Mouse (Mus musculus): ENCODE measurements around the gene Lin7a. TPM values are rescaled to one million over a fixed set of nuclear protein-coding genes. Genes with fewer than 3 reads are reported as not detected.

Lin7a gene
- polyA plus RNA-seq, 1 experiment from 2014 or later = 3.9 TPM

DNA sequence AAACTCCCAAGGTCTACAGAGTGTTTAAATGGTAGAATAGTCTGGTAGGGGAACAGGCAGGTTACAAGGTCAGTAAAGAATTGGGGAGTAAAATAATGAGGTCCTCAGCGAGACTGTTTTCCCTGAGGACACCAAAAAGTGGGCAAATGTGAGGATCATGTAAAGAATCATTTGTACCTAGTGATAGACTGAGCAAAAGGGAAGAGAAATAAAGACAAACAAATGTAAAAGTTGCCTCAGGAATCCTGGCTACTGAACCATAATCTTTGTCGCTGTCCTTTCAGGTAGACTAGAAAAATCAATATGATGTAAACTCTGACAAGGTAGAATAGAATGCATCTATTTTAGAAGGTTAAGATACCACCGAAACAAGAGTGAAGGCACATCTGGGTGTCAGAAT is 36.0 kb upstream of the Lin7a start:
- H3K27me3 ChIP-seq (replicated peaks; ENCODE audit: control insufficient read depth, insufficient read depth, low read length) = no peaks in the 10 kb centered on the region
- H3K27ac ChIP-seq (ENCODE audit: low read length) = no peak overlapping the region
- H3K4me2 ChIP-seq (ENCODE audit: low read depth, low read length) = no peak overlapping the region
- H3K4me3 ChIP-seq (ENCODE audit: low read length) = no peak overlapping the region
- no peak overlapping the region for H3K9ac ChIP-seq (ENCODE audit: low read depth, low read length)
- H3K4me1 ChIP-seq (ENCODE audit: control insufficient read depth, insufficient read depth, low read length) = no peaks in the 10 kb centered on the region
- ATAC-seq = no peak
- no peaks in the 10 kb centered on the region for H3K36me3 ChIP-seq (ENCODE audit: control insufficient read depth, insufficient read depth, low read length)
- WGBS = 73% methylated on average over 3 of the region's 3 CpGs
- no peaks in the 10 kb centered on the region for H3K9me3 ChIP-seq (ENCODE audit: control insufficient read depth, low read length)

DNA sequence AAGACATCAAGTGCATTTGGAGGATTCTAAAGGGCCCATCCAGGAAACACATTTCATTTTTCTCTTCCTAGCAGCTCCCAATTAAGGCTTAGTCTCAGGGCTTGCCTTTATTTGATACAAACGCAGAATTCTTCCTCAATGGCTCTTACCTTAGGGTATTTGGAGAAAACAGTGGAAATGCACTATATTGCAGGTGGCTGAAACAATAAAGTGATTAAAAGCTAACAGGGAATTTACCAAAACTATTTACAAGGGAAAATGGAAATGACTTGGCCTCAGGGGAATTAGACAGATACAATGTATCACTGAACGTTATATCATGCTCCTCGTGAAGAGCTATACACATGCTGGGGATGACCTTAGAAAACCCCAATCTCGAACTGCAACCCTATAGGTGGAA is 35.3 kb upstream of the Lin7a start:
- 80% methylated on average over 4 of the region's 4 CpGs for WGBS

DNA sequence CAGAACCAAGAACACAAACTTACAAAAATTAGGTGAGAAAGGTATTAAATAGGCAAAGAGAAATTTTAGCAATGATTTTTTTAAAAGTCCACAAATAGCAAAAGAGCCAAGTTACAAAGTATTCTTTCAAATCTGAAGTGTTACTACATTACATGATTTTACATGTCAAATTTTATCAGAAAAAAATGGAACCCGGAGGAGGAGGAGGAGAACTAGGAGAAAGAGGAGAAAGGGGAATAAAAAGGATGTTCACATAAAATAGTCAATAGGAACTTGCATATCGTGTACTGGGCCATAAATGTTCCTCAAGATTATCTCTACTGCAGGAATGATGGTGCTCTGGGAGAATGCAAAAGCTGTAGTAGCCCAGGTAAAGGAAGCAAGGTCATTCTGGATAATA is 34.4 kb upstream of the Lin7a start:
- 76% methylated on average over 2 of the region's 2 CpGs for WGBS
- Histone ChIP-seq H3K4me2 (ENCODE audit: low read depth, low read length) (no peak overlapping the region), H3K9me3 (ENCODE audit: control insufficient read depth, low read length) (no peaks in the 10 kb centered on the region), H3K27me3 (replicated peaks; ENCODE audit: control insufficient read depth, insufficient read depth, low read length) (no peaks in the 10 kb centered on the region), H3K4me3 (ENCODE audit: low read length) (no peak overlapping the region), H3K36me3 (ENCODE audit: control insufficient read depth, insufficient read depth, low read length) (no peaks in the 10 kb centered on the region), H3K9ac (ENCODE audit: low read depth, low read length) (no peak overlapping the region), H3K27ac (ENCODE audit: low read length) (no peak overlapping the region), H3K4me1 (ENCODE audit: control insufficient read depth, insufficient read depth, low read length) (no peaks in the 10 kb centered on the region)
- no peak for ATAC-seq

More for the DNA sequence above, 35.3 kb upstream of the Lin7a start:
- Histone ChIP-seq H3K36me3 (ENCODE audit: control insufficient read depth, insufficient read depth, low read length) (no peaks in the 10 kb centered on the region), H3K27ac (ENCODE audit: low read length) (no peak overlapping the region), H3K4me2 (ENCODE audit: low read depth, low read length) (no peak overlapping the region), H3K27me3 (replicated peaks; ENCODE audit: control insufficient read depth, insufficient read depth, low read length) (no peaks in the 10 kb centered on the region), H3K9me3 (ENCODE audit: control insufficient read depth, low read length) (no peaks in the 10 kb centered on the region), H3K4me3 (ENCODE audit: low read length) (no peak overlapping the region), H3K4me1 (ENCODE audit: control insufficient read depth, insufficient read depth, low read length) (no peaks in the 10 kb centered on the region), H3K9ac (ENCODE audit: low read depth, low read length) (no peak overlapping the region)
- no peak for ATAC-seq

DNA sequence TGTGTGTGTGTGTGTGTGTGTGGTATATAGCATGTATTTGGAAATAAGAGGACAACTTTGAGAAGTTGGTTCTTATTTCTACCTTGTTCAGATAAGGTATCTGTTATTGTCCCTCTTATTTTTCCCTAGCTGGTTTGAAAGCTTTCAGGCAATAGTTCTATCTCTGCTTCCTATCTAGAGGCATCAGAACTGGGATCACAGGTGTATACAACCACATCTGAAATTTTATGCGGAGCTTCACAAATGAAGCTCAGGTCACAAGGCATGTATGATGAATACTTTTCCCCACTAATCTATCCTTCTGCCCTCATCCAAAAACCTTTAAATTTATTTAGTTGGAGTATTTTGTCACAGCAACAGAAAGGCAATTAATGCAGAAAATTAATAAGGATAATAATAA is 33.8 kb upstream of the Lin7a start:
- Histone ChIP-seq H3K9me3 (ENCODE audit: control insufficient read depth, low read length) (no peaks in the 10 kb centered on the region), H3K27me3 (replicated peaks; ENCODE audit: control insufficient read depth, insufficient read depth, low read length) (no peaks in the 10 kb centered on the region), H3K4me2 (ENCODE audit: low read depth, low read length) (no peak overlapping the region), H3K27ac (ENCODE audit: low read length) (no peak overlapping the region), H3K36me3 (ENCODE audit: control insufficient read depth, insufficient read depth, low read length) (no peaks in the 10 kb centered on the region), H3K4me3 (ENCODE audit: low read length) (no peak overlapping the region), H3K4me1 (ENCODE audit: control insufficient read depth, insufficient read depth, low read length) (no peaks in the 10 kb centered on the region), H3K9ac (ENCODE audit: low read depth, low read length) (no peak overlapping the region)
- no peak for ATAC-seq
- 97% methylated on average over 1 of the region's 1 CpGs for WGBS

DNA sequence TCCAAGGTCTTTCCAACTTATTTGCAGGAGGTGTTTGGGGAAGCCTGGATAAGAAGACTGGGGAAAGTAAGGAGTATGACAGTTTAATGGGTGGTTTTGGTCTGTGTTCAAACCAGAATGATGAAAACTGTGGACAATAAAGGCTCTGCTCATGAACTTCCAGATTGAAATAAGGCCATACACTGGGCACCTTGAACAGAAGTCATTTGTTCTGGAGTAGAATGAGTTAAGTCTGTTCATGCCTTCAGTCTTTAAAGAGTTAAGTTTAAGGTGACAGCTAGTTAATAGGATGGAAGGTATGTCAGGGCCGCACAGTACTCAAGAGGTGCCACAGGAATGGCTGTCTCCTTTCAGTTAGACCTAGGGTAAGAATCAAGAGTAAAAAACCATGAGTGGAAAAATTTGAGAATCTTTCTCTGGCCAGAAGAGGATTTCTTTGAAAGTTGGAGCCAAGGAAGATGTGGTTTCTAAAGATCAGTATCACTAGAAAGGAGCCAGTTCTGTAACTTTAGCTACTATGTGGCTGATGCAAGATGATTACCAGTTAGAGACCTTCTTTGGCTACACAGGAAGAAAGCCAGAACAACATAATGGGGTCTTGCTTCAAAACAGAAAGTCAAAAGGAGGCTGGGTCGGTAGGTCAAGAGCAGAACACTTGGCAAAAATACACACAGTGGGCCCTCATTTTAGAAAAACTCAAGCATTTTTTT is 33.2 kb upstream of the Lin7a start:
- ATAC-seq = no peak
- WGBS = 73% methylated on average over 2 of the region's 2 CpGs

DNA sequence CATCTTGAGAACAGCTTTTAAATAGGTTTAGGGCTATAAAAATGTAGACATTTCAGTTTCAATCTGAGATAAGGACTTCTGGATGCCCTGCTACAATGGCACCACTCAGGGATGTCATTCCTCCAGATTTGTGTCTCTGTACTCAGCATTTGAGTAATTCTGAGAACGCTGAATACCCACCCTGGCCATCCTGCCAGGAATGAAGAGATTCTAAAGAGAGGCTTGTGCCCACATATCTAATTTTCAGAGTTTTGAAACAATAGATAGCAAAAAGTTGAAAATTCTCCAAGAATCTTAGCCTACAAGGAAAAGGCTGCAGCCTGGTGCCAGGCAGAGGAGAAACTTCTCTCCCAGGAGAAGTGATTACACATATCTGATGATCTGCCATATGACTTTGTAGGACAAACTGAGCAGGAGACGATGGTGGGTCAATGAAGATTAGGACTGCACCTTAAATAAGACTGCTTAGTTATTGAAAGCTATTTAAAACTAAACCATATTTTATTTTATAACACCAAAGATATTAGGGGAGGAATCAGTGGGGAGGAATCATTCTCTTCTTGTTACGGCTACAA is 32.5 kb upstream of the Lin7a start:
- no peaks in the 10 kb centered on the region for H3K27me3 ChIP-seq (replicated peaks; ENCODE audit: control insufficient read depth, insufficient read depth, low read length)
- no peak overlapping the region for H3K9ac ChIP-seq (ENCODE audit: low read depth, low read length)
- 72% methylated on average over 3 of the region's 3 CpGs for WGBS
- no peak overlapping the region for H3K27ac ChIP-seq (ENCODE audit: low read length)
- H3K4me1 ChIP-seq (ENCODE audit: control insufficient read depth, insufficient read depth, low read length) = no peaks in the 10 kb centered on the region
- ATAC-seq = no peak
- H3K4me2 ChIP-seq (ENCODE audit: low read depth, low read length) = no peak overlapping the region
- H3K36me3 ChIP-seq (ENCODE audit: control insufficient read depth, insufficient read depth, low read length) = no peaks in the 10 kb centered on the region
- no peaks in the 10 kb centered on the region for H3K9me3 ChIP-seq (ENCODE audit: control insufficient read depth, low read length)
- H3K4me3 ChIP-seq (ENCODE audit: low read length) = no peak overlapping the region

More for the DNA sequence above, 33.2 kb upstream of the Lin7a start:
- Histone ChIP-seq H3K4me3 (ENCODE audit: low read length) (no peak overlapping the region), H3K4me2 (ENCODE audit: low read depth, low read length) (no peak overlapping the region), H3K36me3 (ENCODE audit: control insufficient read depth, insufficient read depth, low read length) (no peaks in the 10 kb centered on the region), H3K9ac (ENCODE audit: low read depth, low read length) (no peak overlapping the region), H3K9me3 (ENCODE audit: control insufficient read depth, low read length) (no peaks in the 10 kb centered on the region), H3K4me1 (ENCODE audit: control insufficient read depth, insufficient read depth, low read length) (no peaks in the 10 kb centered on the region), H3K27me3 (replicated peaks; ENCODE audit: control insufficient read depth, insufficient read depth, low read length) (no peaks in the 10 kb centered on the region), H3K27ac (ENCODE audit: low read length) (no peak overlapping the region)

DNA sequence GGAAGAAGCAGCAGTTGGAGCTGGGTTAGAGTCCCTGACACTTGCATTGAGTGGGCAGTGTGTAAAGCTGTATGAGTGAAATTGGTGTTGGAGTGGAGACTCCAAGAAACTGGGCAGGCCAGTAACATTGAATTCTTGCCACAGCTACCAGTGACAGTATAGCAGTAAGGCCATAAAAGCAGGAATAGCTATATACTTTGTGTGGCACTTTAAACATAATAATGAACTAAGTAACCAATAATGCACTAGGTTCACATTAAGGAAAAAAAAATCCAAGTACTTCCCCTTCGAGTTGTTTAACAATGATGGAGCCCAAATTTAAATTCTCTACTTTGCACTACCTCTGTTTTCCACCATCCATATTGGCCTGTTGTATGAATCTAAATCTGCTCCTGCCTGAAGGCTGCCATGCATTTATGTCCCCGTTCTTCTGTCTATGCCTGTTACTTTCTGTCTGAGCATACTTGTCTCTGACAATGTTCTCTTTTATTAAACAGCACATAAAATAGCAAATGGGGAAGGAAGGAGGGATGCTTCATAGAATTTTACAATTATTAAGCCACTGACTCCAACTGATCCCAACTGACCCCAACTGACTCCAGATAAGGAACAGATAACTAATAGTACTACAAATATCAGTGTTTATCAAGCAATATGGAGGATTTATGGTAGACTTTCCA is 31.7 kb upstream of the Lin7a start:
- Histone ChIP-seq H3K27ac (ENCODE audit: low read length) (no peak overlapping the region), H3K27me3 (replicated peaks; ENCODE audit: control insufficient read depth, insufficient read depth, low read length) (no peaks in the 10 kb centered on the region), H3K9ac (ENCODE audit: low read depth, low read length) (no peak overlapping the region), H3K4me1 (ENCODE audit: control insufficient read depth, insufficient read depth, low read length) (no peaks in the 10 kb centered on the region), H3K4me2 (ENCODE audit: low read depth, low read length) (no peak overlapping the region), H3K4me3 (ENCODE audit: low read length) (no peak overlapping the region), H3K9me3 (ENCODE audit: control insufficient read depth, low read length) (no peaks in the 10 kb centered on the region), H3K36me3 (ENCODE audit: control insufficient read depth, insufficient read depth, low read length) (no peaks in the 10 kb centered on the region)
- 72% methylated on average over 2 of the region's 2 CpGs for WGBS
- no peak for ATAC-seq

DNA sequence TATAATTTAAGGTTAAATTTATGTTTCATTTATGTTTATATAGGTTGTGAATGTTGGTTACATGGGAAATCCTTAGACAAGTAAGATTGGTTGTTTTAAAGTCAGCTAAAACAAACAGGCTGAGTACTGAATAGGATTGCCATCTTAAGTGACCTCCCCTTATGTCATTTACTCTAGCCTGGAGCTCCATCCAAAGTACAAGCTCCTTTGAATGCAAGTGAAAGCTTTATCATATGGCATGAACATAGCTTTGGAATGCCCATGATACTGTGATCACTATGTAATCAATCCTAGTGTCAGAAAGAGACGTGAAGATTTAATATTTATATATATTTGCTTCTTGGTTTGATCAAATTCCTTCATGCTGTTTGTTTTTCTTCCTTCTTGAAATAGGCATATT is 31.0 kb upstream of the Lin7a start:
- 68% methylated on average over 1 of the region's 1 CpGs for WGBS
- Histone ChIP-seq H3K27me3 (replicated peaks; ENCODE audit: control insufficient read depth, insufficient read depth, low read length) (no peaks in the 10 kb centered on the region), H3K27ac (ENCODE audit: low read length) (no peak overlapping the region), H3K9me3 (ENCODE audit: control insufficient read depth, low read length) (no peaks in the 10 kb centered on the region), H3K4me2 (ENCODE audit: low read depth, low read length) (no peak overlapping the region), H3K4me1 (ENCODE audit: control insufficient read depth, insufficient read depth, low read length) (no peaks in the 10 kb centered on the region), H3K9ac (ENCODE audit: low read depth, low read length) (no peak overlapping the region), H3K36me3 (ENCODE audit: control insufficient read depth, insufficient read depth, low read length) (no peaks in the 10 kb centered on the region), H3K4me3 (ENCODE audit: low read length) (no peak overlapping the region)
- no peak for ATAC-seq

DNA sequence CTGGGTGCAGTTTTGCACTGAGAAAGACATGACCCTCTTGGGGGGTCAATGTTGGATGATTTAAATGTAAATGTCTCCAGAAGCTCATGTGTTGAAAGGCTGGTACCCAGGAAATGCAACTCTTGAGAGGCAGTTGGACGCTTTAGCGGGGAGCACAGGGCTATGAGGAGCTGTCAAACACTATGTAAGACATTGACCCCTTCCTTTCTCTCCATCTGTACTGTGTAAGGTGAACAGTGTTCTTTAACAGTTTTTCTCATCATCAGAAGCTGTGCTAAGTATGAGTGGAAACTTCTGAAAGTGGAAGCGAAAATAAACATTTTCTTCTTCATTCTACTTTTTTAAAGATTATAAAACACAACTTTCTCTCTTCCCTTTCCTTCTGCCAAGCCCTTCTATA is 30.5 kb upstream of the Lin7a start:
- H3K9me3 ChIP-seq (ENCODE audit: control insufficient read depth, low read length) = no peaks in the 10 kb centered on the region
- no peak overlapping the region for H3K4me2 ChIP-seq (ENCODE audit: low read depth, low read length)
- no peak overlapping the region for H3K27ac ChIP-seq (ENCODE audit: low read length)
- ATAC-seq = no peak
- no peaks in the 10 kb centered on the region for H3K36me3 ChIP-seq (ENCODE audit: control insufficient read depth, insufficient read depth, low read length)
- H3K27me3 ChIP-seq (replicated peaks; ENCODE audit: control insufficient read depth, insufficient read depth, low read length) = no peaks in the 10 kb centered on the region
- H3K4me3 ChIP-seq (ENCODE audit: low read length) = no peak overlapping the region
- 89% methylated on average over 3 of the region's 3 CpGs for WGBS
- no peak overlapping the region for H3K9ac ChIP-seq (ENCODE audit: low read depth, low read length)
- no peaks in the 10 kb centered on the region for H3K4me1 ChIP-seq (ENCODE audit: control insufficient read depth, insufficient read depth, low read length)
